Mouse (Mus musculus) embryonic fibroblast, embryonic 13.5 days (primary cell): Measurements from ENCODE around the gene Acer1.

ENCODE experiments used
- CTCF ChIP-seq: IDR thresholded peaks from 2 replicates; pipeline ENCODE4 v1.5.1; 2011; ENCODE audit warnings: mild to moderate bottlenecking, control low read depth, low read length, moderate library complexity, borderline replicate concordance; ENCODE audit not compliant: insufficient read depth
- POLR2A ChIP-seq: IDR thresholded peaks from 2 replicates; pipeline ENCODE4 v1.6.1; 2011; ENCODE audit warnings: low read depth, mild to moderate bottlenecking, control low read depth, low read length, moderate library complexity

GRCm38 (mm10) chr17:56936731-56937130 lies 45.2 kb downstream of the Acer1 start:
- TF ChIP-seq CTCF (no peak), POLR2A (no peak)
